Mouse (Mus musculus) limb, embryonic 15.5 days (tissue): ENCODE measurements around the gene Cmah. TPM values are rescaled to one million over a fixed set of nuclear protein-coding genes. Genes with fewer than 3 reads are reported as not detected.

Experiments used
- ATAC-seq: fragments of 200-750 bp; cut with Nextera tagmentation; 2 replicates; pipeline ENCODE4 v1.8.0; 2017; ENCODE audit warnings: low read depth, moderate TSS enrichment; ENCODE audit not compliant: insufficient number of reproducible peaks, low FRiP score, low TSS enrichment
- H3K27ac ChIP-seq: fragments of 300-500 bp; sonication (generic); 2 replicates; pipeline ENCODE4 v1.5.1; 2015; ENCODE audit warnings: moderate library complexity, mild to moderate bottlenecking, inconsistent platforms
- H3K27me3 ChIP-seq: fragments of 300-500 bp; sonication (generic); 2 replicates; pipeline ENCODE4 v1.6.1; 2015; ENCODE audit warnings: inconsistent platforms
- H3K36me3 ChIP-seq: fragments of 300-500 bp; sonication (generic); 2 replicates; pipeline ENCODE4 v1.6.1; 2015; ENCODE audit warnings: inconsistent platforms
- H3K4me1 ChIP-seq: fragments of 300-500 bp; sonication (generic); 2 replicates; pipeline ENCODE4 v1.6.1; 2015; ENCODE audit warnings: inconsistent platforms
- H3K4me2 ChIP-seq: fragments of 300-500 bp; sonication (generic); 2 replicates; pipeline ENCODE4 v1.6.1; 2015; ENCODE audit warnings: mild to moderate bottlenecking, inconsistent platforms
- H3K4me3 ChIP-seq: fragments of 300-500 bp; sonication (generic); 2 replicates; pipeline ENCODE4 v1.5.1; 2015; ENCODE audit warnings: mild to moderate bottlenecking, inconsistent platforms
- H3K9ac ChIP-seq: fragments of 300-500 bp; sonication (generic); 2 replicates; pipeline ENCODE4 v1.6.1; 2015; ENCODE audit warnings: inconsistent platforms
- H3K9me3 ChIP-seq: fragments of 300-500 bp; sonication (generic); 2 replicates; pipeline ENCODE4 v1.6.1; 2016; ENCODE audit warnings: inconsistent platforms
- whole genome bisulfite sequencing: fragments of 180-500 bp; shearing (Covaris S2); methylation state at CpG from one replicate; pipeline ENCODE4 v1.1.7; 2015; 5-methylcytosine and 5-hydroxymethylcytosine counted together
- polyA plus RNA-seq: library from polyadenylated mRNA; unstranded; fragments of >200 nt; fragmentation: Nextera tagmentation; extraction: Ambion mirVana; gene quantifications from 2 replicates; pipeline ENCODE4 v1.2.1, GENCODE M21; 2015

The Cmah gene
- 0.63 and 0.77 TPM in 2 replicates for polyA plus RNA-seq

- Histone ChIP-seq H3K4me1 (no peaks in the 10 kb centered on the region), H3K4me3 (no peak within 1 kb of the TSS), H3K9me3 (no peaks in the 10 kb centered on the region), H3K4me2 (no peak within 1 kb of the TSS), H3K27ac (no peak within 1 kb of the TSS), H3K27me3 (no peaks in the 10 kb centered on the region), H3K36me3 (no peaks in the 10 kb centered on the region), H3K9ac (no peak within 1 kb of the TSS)
- no peak for ATAC-seq
- WGBS: 73% methylated on average over 5 of the region's 5 CpGs
Measured at GRCm38 (mm10) chr13:24327201-24327600, at the start of gene Cmah. TSS of gene Cmah (plus strand) at chr13:24327404.

- Histone ChIP-seq H3K36me3 (no peaks in the 10 kb centered on the region), H3K9ac (no peak overlapping the region), H3K27me3 (no peaks in the 10 kb centered on the region), H3K9me3 (no peaks in the 10 kb centered on the region), H3K4me2 (peak overlapping the region; percentile 88), H3K27ac (no peak overlapping the region), H3K4me3 (peak overlapping the region; percentile 75), H3K4me1 (peaks cover 20% of the 10 kb centered on the region)
- ATAC-seq: no peak
- WGBS: 52% methylated on average over 11 of the region's 11 CpGs
Measured at GRCm38 (mm10) chr13:24279407-24279761, 47.8 kb upstream of the Cmah start.

DNA sequence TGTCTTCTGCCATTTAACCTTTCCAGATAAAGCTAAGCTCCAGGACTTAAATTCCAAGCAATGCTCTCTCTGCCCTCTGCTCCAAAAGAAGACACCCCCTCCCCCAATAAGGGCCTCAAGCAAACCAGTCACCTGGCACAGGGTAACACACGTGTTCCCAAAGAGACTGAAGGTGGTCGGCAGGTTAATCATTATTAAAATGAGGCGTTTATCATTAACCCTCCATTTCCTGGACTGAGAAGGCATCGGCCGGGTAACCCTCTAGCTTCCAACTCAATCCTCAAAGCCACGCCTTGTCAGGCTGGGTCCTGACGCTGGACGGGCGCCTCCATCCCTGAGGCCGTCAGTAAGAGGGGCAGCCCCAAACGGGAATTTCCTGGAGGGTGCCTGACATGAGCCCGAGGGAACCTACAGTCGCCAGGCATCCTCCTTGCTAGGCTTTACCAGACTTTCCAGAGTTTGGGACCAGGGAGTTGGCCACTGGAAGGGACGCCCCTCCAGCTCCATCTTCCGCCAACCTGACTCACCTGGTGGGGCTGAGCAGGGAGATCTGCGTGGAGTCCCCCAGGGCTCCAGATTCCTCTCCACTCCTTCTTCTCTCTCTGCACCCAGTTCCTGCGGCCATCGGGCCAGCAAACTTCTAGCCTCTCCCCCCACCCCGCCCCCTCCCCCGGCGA lies 47.3 kb upstream of the Cmah start:
- no peak for ATAC-seq

DNA sequence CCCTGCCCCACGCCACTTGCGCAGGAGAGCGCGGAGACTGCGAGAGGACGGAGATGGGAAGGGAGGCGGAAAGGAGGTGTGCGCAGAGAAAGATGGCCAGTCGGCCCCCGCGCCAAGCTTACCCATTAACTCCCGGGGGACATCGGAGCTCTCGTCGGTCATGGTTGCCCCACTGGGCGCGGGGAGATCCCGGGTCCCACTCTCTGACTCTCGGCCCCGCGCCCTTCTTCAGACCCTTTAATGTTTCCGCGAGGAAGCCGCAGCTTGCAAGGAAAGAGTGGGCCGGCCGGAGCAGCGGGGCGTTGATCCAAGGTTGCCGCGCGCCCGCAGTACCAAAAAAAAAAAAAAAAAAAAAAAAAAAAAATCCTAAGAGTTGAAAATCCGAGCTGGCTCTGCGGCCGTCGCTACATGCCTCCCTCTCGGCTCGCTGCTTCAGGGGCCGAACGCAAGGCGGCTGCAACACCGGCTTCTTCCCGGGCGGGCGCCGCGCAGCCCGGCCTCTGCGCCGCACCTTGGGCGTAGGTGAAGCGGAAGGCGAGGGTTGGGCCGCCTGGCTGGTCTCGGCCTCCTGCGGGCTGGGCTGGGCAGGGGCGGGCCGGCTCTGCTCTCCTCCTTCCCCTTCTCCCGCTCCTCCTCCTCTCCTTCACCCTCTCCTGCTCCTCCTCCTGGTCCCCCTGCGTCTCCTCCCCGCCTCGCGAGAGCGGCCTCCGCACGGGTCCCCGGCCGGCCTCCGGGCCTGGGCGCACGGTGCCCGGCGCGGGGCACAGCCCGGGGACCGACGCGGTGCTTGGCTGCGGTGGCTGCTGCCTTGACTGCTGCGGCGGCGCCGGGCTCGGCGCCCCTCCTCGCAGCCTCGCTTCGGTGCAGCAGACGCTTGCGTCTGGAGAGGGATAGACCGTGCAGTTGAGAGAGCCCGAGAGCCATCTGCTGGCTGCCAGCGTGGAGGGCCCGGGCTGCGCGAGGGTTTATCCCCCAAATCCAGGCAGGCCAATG lies 46.5 kb upstream of the Cmah start, which contains the start of gene Carmil1:
TSS of gene Carmil1 (minus strand) at position 357 of the 993 bp plus-strand sequence.
- ATAC-seq: peak; percentile 97
- Histone ChIP-seq H3K4me2 (peak within 1 kb of the TSS; percentile 88), H3K36me3 (no peaks in the 10 kb centered on the region), H3K9ac (peak within 1 kb of the TSS; percentile 65), H3K4me3 (peak within 1 kb of the TSS; percentile 75), H3K9me3 (no peaks in the 10 kb centered on the region), H3K27ac (peak within 1 kb of the TSS; percentile 97), H3K27me3 (no peaks in the 10 kb centered on the region), H3K4me1 (peaks cover 20% of the 10 kb centered on the region)
- WGBS: under 1% methylated on average over 89 of the region's 96 CpGs

More for the DNA sequence above, 47.3 kb upstream of the Cmah start:
- peak overlapping the region; percentile 75 for H3K4me3 ChIP-seq
- H3K4me1 ChIP-seq: peaks cover 20% of the 10 kb centered on the region
- no peaks in the 10 kb centered on the region for H3K9me3 ChIP-seq
- no peaks in the 10 kb centered on the region for H3K27me3 ChIP-seq
- peak overlapping the region; percentile 97 for H3K27ac ChIP-seq
- peak overlapping the region; percentile 65 for H3K9ac ChIP-seq
- peak overlapping the region; percentile 88 for H3K4me2 ChIP-seq
- WGBS: 1% methylated on average over 20 of the region's 21 CpGs
- H3K36me3 ChIP-seq: no peaks in the 10 kb centered on the region

DNA sequence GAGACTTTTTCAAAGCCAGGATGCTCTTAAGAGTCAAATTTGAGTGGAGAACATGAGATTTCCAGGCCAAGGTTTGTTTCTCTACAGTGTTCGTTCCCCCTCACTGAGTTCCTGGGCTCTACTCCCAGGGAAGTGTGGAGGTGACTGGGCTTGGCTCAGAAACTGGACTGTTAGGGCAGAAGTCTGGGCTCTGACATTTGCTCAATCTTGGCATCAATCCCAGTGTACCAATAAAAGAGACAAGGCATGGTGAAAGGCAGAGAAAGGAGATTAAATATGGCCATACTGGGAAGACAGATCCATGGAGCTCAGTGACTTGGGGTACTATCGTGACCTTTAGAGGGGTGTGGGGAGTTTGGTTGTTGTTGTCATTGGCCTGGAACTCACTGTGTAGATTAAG lies 39.8 kb upstream of the Cmah start:
- no peak overlapping the region for H3K4me3 ChIP-seq
- H3K36me3 ChIP-seq: no peaks in the 10 kb centered on the region
- no peak overlapping the region for H3K9ac ChIP-seq
- H3K27ac ChIP-seq: no peak overlapping the region
- no peaks in the 10 kb centered on the region for H3K27me3 ChIP-seq
- WGBS: 82% methylated on average over 2 of the region's 2 CpGs
- no peak for ATAC-seq
- no peak overlapping the region for H3K4me2 ChIP-seq
- H3K4me1 ChIP-seq: no peaks in the 10 kb centered on the region
- H3K9me3 ChIP-seq: no peaks in the 10 kb centered on the region

- 15% methylated on average over 4 of the region's 4 CpGs for WGBS
- H3K27me3 ChIP-seq: no peaks in the 10 kb centered on the region
- no peak overlapping the region for H3K27ac ChIP-seq
Measured at GRCm38 (mm10) chr13:24297252-24297651, 30.0 kb upstream of the Cmah start.

GRCm38 (mm10) chr13:24305486-24305885 lies 21.7 kb upstream of the Cmah start:
- Histone ChIP-seq H3K4me2 (no peak overlapping the region), H3K4me3 (no peak overlapping the region), H3K36me3 (no peaks in the 10 kb centered on the region), H3K27ac (no peak overlapping the region), H3K9ac (no peak overlapping the region), H3K4me1 (no peaks in the 10 kb centered on the region), H3K9me3 (no peaks in the 10 kb centered on the region), H3K27me3 (no peaks in the 10 kb centered on the region)
- 73% methylated on average over 4 of the region's 4 CpGs for WGBS
- ATAC-seq: no peak

More at GRCm38 (mm10) chr13:24297252-24297651, 30.0 kb upstream of the Cmah start:
- H3K4me1 ChIP-seq: no peaks in the 10 kb centered on the region
- ATAC-seq: no peak
- H3K9me3 ChIP-seq: no peaks in the 10 kb centered on the region
- H3K4me3 ChIP-seq: no peak overlapping the region
- H3K9ac ChIP-seq: no peak overlapping the region
- no peak overlapping the region for H3K4me2 ChIP-seq
- no peaks in the 10 kb centered on the region for H3K36me3 ChIP-seq

- Histone ChIP-seq H3K36me3 (no peaks in the 10 kb centered on the region), H3K4me1 (no peaks in the 10 kb centered on the region), H3K27ac (no peak overlapping the region), H3K27me3 (no peaks in the 10 kb centered on the region), H3K9me3 (no peaks in the 10 kb centered on the region), H3K9ac (no peak overlapping the region), H3K4me3 (no peak overlapping the region), H3K4me2 (no peak overlapping the region)
- ATAC-seq: no peak
- 49% methylated on average over 4 of the region's 4 CpGs for WGBS
Measured at GRCm38 (mm10) chr13:24306248-24306647, 21.0 kb upstream of the Cmah start.

- Histone ChIP-seq H3K27me3 (no peaks in the 10 kb centered on the region), H3K9me3 (no peaks in the 10 kb centered on the region), H3K36me3 (no peaks in the 10 kb centered on the region), H3K4me3 (no peak overlapping the region), H3K9ac (no peak overlapping the region), H3K4me1 (no peaks in the 10 kb centered on the region), H3K4me2 (no peak overlapping the region), H3K27ac (no peak overlapping the region)
- no peak for ATAC-seq
- 87% methylated on average over 8 of the region's 8 CpGs for WGBS
Measured at GRCm38 (mm10) chr13:24311011-24311940, 15.9 kb upstream of the Cmah start.

GRCm38 (mm10) chr13:24316563-24316962 lies 10.6 kb upstream of the Cmah start:
- H3K27me3 ChIP-seq: no peaks in the 10 kb centered on the region
- no peak overlapping the region for H3K27ac ChIP-seq
- no peaks in the 10 kb centered on the region for H3K4me1 ChIP-seq
- no peak overlapping the region for H3K4me2 ChIP-seq
- H3K4me3 ChIP-seq: no peak overlapping the region
- H3K9me3 ChIP-seq: no peaks in the 10 kb centered on the region
- 69% methylated on average over 3 of the region's 3 CpGs for WGBS
- H3K36me3 ChIP-seq: no peaks in the 10 kb centered on the region
- H3K9ac ChIP-seq: no peak overlapping the region
- ATAC-seq: no peak

DNA sequence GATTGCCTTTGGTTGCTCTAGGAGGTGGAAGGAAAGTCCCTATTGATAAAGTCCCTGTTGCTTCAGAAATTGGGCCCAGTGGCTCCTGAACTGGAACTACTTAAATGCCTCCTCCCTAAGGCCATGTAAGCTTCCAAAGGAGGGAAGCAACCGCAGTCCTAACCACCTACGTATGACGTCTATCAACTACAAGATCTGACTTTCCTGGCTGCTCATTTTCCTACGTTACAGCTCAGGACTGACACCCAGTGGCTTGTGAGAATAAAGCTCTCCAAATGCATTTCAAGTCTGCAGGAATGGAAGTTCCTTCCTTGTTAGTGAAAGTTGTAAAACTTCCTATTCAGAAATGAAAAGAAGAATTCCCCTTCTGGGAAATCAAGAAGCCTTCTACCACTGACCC lies 8.6 kb upstream of the Cmah start:
- H3K9me3 ChIP-seq: no peaks in the 10 kb centered on the region
- H3K27ac ChIP-seq: no peak overlapping the region
- no peak for ATAC-seq
- H3K4me1 ChIP-seq: no peaks in the 10 kb centered on the region
- no peaks in the 10 kb centered on the region for H3K27me3 ChIP-seq
- no peak overlapping the region for H3K4me3 ChIP-seq
- 7% methylated on average over 4 of the region's 4 CpGs for WGBS
- H3K9ac ChIP-seq: no peak overlapping the region
- no peaks in the 10 kb centered on the region for H3K36me3 ChIP-seq
- H3K4me2 ChIP-seq: no peak overlapping the region
